Mouse (Mus musculus) intestine, postnatal 0 days (tissue): ENCODE measurements around the gene Dnaja1. TPM values are rescaled to one million over a fixed set of nuclear protein-coding genes. Genes with fewer than 3 reads are reported as not detected.

Experiments
- ATAC-seq: fragments of 200-750 bp; cut with Nextera tagmentation; 2 replicates; pipeline ENCODE4 v1.8.0; 2017; ENCODE audit warnings: mild to moderate bottlenecking, moderate TSS enrichment, moderate library complexity
- H3K27ac ChIP-seq: fragments of 300-500 bp; sonication (generic); 2 replicates; pipeline ENCODE4 v1.5.1; 2014; ENCODE audit warnings: mild to moderate bottlenecking, low read depth, low read length, moderate library complexity
- H3K27me3 ChIP-seq: fragments of 300-500 bp; sonication (generic); replicated peaks from 2 replicates; pipeline ENCODE4 v1.6.1; 2014; ENCODE audit warnings: low read length, mixed read lengths; ENCODE audit not compliant: control insufficient read depth, insufficient read depth
- H3K36me3 ChIP-seq: fragments of 300-500 bp; sonication (generic); 2 replicates; pipeline ENCODE4 v1.6.1; 2014; ENCODE audit warnings: mild to moderate bottlenecking, moderate library complexity; ENCODE audit not compliant: control insufficient read depth, insufficient read depth
- H3K4me1 ChIP-seq: fragments of 300-500 bp; sonication (generic); replicated peaks from 2 replicates; pipeline ENCODE4 v1.6.1; 2014; ENCODE audit warnings: antibody characterized with exemption, low read length, mixed read lengths; ENCODE audit not compliant: control insufficient read depth, insufficient read depth
- H3K4me2 ChIP-seq: fragments of 300-500 bp; sonication (generic); replicated peaks from 2 replicates; pipeline ENCODE4 v1.6.1; 2014; ENCODE audit warnings: low read depth, mild to moderate bottlenecking, moderate library complexity
- H3K4me3 ChIP-seq: fragments of 300-500 bp; sonication (generic); 2 replicates; pipeline ENCODE4 v1.5.1; 2014; ENCODE audit warnings: low read depth, low read length
- H3K9ac ChIP-seq: fragments of 300-500 bp; sonication (generic); 2 replicates; pipeline ENCODE4 v1.6.1; 2014; ENCODE audit warnings: mild to moderate bottlenecking, low read depth, low read length
- H3K9me3 ChIP-seq: fragments of 300-500 bp; sonication (generic); 2 replicates; pipeline ENCODE4 v1.6.1; 2016; ENCODE audit warnings: mixed run types; ENCODE audit not compliant: control insufficient read depth
- CTCF ChIP-seq: sonication (generic); IDR thresholded peaks from 2 replicates; pipeline ENCODE4 v1.5.1; 2016; ENCODE audit warnings: low read depth, mild to moderate bottlenecking, control low read depth, antibody characterized with exemption, moderate library complexity
- WGBS: fragments of 180-500 bp; shearing (Covaris S2); extraction: QIAGEN DNeasy Blood & Tissue Kit; methylation state at CpG from one replicate; pipeline ENCODE4 v1.1.7; 2014; 5-methylcytosine and 5-hydroxymethylcytosine counted together
- microRNA counts: library from miRNA; unstranded; fragments of <30 nt; microRNA quantifications from one replicate; lab custom pipeline; 2016
- microRNA-seq: library from miRNA; unstranded; fragments of <30 nt; microRNA quantifications from one replicate; pipeline ENCODE4, GENCODE M21; 2016
- polyA plus RNA-seq: library from polyadenylated mRNA; unstranded; fragments of >200 nt; fragmentation: Nextera tagmentation; extraction: Ambion mirVana; gene quantifications from 2 replicates; pipeline ENCODE4 v1.2.1, GENCODE M21; 2015

Dnaja1 gene
- polyA plus RNA-seq, 1 experiment from 2014 or later: 320 TPM

- Histone ChIP-seq H3K4me3 (no peak overlapping the region), H3K27ac (no peak overlapping the region), H3K36me3 (no peaks in the 10 kb centered on the region), H3K4me1 (no peaks in the 10 kb centered on the region), H3K4me2 (no peak overlapping the region), H3K9ac (no peak overlapping the region), H3K9me3 (no peaks in the 10 kb centered on the region), H3K27me3 (peaks cover 13% of the 10 kb centered on the region; the same call in 1 of the 2 replicates)
- ATAC-seq: no peak
- TF ChIP-seq CTCF: no peak
- WGBS: 38% methylated on average over 3 of the region's 3 CpGs
These were observed 59.2 kb downstream of the Dnaja1 start for GRCm38 (mm10) chr4:40781143-40781542.

DNA sequence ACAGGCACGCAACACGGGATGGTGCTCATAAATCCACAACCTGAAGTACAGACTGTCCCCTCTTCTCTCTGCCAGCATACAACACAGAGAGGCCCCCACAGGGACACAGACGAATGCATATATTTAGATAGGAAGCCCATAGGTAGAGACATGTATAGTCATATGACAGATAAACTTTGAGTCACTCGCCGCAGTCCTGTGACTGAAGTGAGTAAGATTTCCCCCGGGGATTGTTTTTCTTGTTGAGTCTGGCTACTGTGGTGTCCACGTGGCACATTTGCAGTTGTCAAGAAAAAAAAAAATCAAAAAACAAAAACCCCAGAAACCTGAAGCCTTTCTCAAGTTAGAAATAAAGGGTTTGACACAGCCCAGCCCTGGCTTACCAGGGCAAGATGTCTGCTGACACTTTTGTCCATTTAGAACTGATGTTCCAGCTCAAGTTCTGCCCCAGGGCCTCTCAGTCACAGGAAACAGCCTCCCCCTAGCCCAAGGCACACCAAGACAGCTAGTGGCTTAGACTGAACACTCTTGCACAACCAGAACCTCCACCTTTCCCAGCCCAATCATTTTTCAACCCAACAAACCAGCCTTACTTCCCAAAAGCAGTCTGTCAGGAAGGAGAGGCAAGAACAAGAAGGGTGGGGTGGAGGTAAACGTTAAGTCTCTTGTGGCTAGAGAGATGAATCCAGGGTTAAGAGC lies 60.0 kb downstream of the Dnaja1 start:
- Histone ChIP-seq H3K9me3 (no peaks in the 10 kb centered on the region), H3K4me1 (no peaks in the 10 kb centered on the region), H3K27me3 (peaks cover 12% of the 10 kb centered on the region; the same call in 1 of the 2 replicates), H3K4me3 (no peak overlapping the region), H3K9ac (no peak overlapping the region), H3K36me3 (no peaks in the 10 kb centered on the region), H3K4me2 (no peak overlapping the region), H3K27ac (no peak overlapping the region)
- ATAC-seq: no peak
- TF ChIP-seq CTCF: no peak
- WGBS: 35% methylated on average over 8 of the region's 8 CpGs

GRCm38 (mm10) chr4:40783049-40783448 lies 61.1 kb downstream of the Dnaja1 start:
- 84% methylated on average over 4 of the region's 4 CpGs for WGBS
- ATAC-seq: no peak
- 0 out of 2 replicates have a peak, but pooled peaks cover 8% of the 10 kb centered on the region for H3K27me3 ChIP-seq
- H3K4me3 ChIP-seq: no peak overlapping the region
- no peak overlapping the region for H3K27ac ChIP-seq
- no peaks in the 10 kb centered on the region for H3K36me3 ChIP-seq
- no peak overlapping the region for H3K4me2 ChIP-seq
- no peak overlapping the region for H3K9ac ChIP-seq
- no peak for TF ChIP-seq CTCF
- H3K4me1 ChIP-seq: no peaks in the 10 kb centered on the region
- H3K9me3 ChIP-seq: no peaks in the 10 kb centered on the region

DNA sequence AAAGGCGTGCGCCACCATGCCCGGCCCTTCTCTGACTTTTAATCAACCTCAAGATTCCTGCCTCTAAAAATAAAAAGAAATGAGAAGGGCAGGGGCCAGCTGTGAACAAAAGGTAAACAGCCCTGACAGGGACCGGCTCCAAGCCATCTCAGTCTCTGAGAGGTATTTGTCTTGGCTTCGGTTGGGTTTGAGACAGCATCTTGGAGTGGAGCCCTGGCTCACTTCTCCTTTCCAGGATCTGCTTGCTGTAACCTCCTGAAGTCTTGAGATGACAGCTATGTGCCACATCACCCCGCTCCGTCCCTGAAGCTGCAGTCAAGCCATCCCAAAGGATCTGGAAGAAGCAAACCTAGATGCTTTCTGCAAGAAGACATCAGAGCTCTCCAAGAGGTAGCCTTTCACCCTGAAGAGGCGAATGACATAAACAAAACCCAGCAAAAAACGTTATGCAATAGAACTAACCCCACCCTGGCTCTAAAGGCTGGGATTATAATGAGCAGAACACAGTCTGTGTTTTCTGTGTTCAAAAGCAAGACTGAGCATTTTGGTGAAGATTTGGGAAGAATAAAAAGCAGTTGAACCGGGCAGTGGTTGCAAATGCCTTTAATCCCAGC lies 62.7 kb downstream of the Dnaja1 start:
- Histone ChIP-seq H3K4me3 (no peak overlapping the region), H3K9me3 (no peaks in the 10 kb centered on the region), H3K27me3 (0 out of 2 replicates have a peak, but pooled peaks cover 4% of the 10 kb centered on the region), H3K27ac (no peak overlapping the region), H3K4me2 (no peak overlapping the region), H3K9ac (no peak overlapping the region), H3K4me1 (no peaks in the 10 kb centered on the region), H3K36me3 (no peaks in the 10 kb centered on the region)
- TF ChIP-seq CTCF: no peak
- WGBS: 70% methylated on average over 10 of the region's 10 CpGs
- no peak for ATAC-seq

DNA sequence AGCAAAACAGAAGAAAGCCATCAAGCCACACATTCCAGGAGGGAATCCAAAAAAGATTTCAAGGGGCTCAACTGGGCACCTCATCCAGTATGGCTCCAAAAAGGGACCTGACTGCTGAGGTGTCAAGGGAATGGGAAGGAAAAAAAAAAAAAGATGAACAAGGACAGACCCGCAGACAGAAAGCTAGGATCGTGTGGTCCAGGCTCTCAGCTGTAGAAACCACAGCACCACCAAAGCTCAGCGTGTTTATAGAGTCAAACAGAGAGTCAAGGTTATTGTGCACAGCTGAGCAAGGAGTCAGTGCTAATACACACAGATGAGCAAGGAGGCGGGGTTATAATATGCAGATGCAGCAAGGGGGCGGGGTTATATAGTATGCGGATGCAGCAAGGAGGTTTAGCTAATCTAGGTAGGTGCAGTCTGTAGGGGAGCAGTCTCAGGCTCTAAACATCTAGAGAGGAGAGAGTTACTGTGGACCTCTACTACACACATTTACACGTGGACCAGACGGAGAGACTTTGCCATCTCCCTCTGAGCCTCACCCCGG lies 63.7 kb downstream of the Dnaja1 start:
- H3K36me3 ChIP-seq: no peaks in the 10 kb centered on the region
- 0 out of 2 replicates have a peak, but pooled peaks cover 4% of the 10 kb centered on the region for H3K27me3 ChIP-seq
- H3K27ac ChIP-seq: no peak overlapping the region
- H3K4me2 ChIP-seq: no peak overlapping the region
- WGBS: 75% methylated on average over 9 of the region's 9 CpGs
- ATAC-seq: 0 out of 2 replicates have a peak, but pooled peaks have one; percentile 33
- no peak overlapping the region for H3K4me3 ChIP-seq
- no peak for TF ChIP-seq CTCF
- no peak overlapping the region for H3K9ac ChIP-seq
- no peaks in the 10 kb centered on the region for H3K9me3 ChIP-seq
- H3K4me1 ChIP-seq: no peaks in the 10 kb centered on the region

GRCm38 (mm10) chr4:40786578-40786977 lies 64.6 kb downstream of the Dnaja1 start:
- Histone ChIP-seq H3K4me2 (no peak overlapping the region), H3K4me3 (no peak overlapping the region), H3K27me3 (0 out of 2 replicates have a peak, but pooled peaks cover 4% of the 10 kb centered on the region), H3K9me3 (no peaks in the 10 kb centered on the region), H3K4me1 (no peaks in the 10 kb centered on the region), H3K36me3 (no peaks in the 10 kb centered on the region), H3K9ac (no peak overlapping the region), H3K27ac (no peak overlapping the region)
- 85% methylated on average over 4 of the region's 4 CpGs for WGBS
- TF ChIP-seq CTCF: no peak
- ATAC-seq: no peak

MicroRNAs encoded within 50 kb of the gene (microRNA counts, 519-probe panel; counts per million panel counts)
- not detected for microRNA mmu-miR-207 (lab: Ali Mortazavi, UCI)

Small RNA genes within 50 kb of the gene (microRNA-seq; reads per million reads assigned to microRNA genes)
- gene Mir207: not detected

Other genes starting within 250 kb of the Dnaja1 start
- gene Tmem215, start 250.0 kb upstream of the Dnaja1 start, polyA plus RNA-seq: 1.3 and 1.9 TPM in 2 replicates
- gene Aptx, start 19.0 kb upstream of the Dnaja1 start, polyA plus RNA-seq: 18.7 and 19.4 TPM in 2 replicates
- 68.8 and 72.1 TPM in 2 replicates for gene Smu1, start 35.8 kb downstream of the Dnaja1 start, polyA plus RNA-seq
- gene B4galt1, start 131.9 kb downstream of the Dnaja1 start, polyA plus RNA-seq: 15.3 and 15.5 TPM in 2 replicates
- 419 and 610 TPM in 2 replicates for gene Spink4, start 197.9 kb downstream of the Dnaja1 start, polyA plus RNA-seq
- 120 and 138 TPM in 2 replicates for gene Bag1, start 226.1 kb downstream of the Dnaja1 start, polyA plus RNA-seq
- 133 and 136 TPM in 2 replicates for gene Chmp5, start 226.3 kb downstream of the Dnaja1 start, polyA plus RNA-seq
- gene Nfx1, start 248.8 kb downstream of the Dnaja1 start, polyA plus RNA-seq: 25.9 and 27.9 TPM in 2 replicates